Mouse (Mus musculus) layer of hippocampus, adult 9-10 months (tissue): ENCODE measurements around the gene Trim27.

ENCODE experiments used
- DNase-seq: peaks from one replicate; pipeline ENCODE4 v3.0.0; 2022; ENCODE audit warnings: low spot score

Gene Trim27

GRCm38 (mm10) chr13:21179367-21179723, at the start of gene Trim27:
Trim27 (plus strand) TSS chr13:21179445.
- DNase-seq: no peak

- no peak for DNase-seq
Observed at GRCm38 (mm10) chr13:21142421-21142820, 36.8 kb upstream of the Trim27 start.

- DNase-seq: no peak
Observed at GRCm38 (mm10) chr13:21145767-21146166, 33.5 kb upstream of the Trim27 start, which contains the start of gene Olfr1368. Olfr1368 (minus strand) TSS chr13:21145867.

DNA sequence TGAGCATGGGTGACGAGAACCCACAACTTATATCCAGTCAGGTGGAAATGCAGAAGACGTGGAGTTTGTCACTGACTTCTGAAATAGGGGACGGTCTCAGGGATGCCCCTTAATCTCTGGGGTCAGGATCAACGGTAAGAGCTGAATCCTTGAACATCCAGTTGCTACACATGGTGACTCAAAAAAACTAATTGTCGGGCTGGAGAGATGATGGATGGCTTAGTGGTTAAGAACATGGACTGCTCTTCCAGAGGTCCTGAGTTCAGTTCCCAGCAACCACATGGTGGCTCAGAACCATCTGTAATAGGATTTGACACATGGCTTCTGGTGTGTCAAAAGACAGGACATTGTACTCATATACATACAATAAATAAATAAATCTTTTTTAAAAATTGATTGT, 23.4 kb upstream of the Trim27 start:
- no peak for DNase-seq

GRCm38 (mm10) chr13:21158071-21158470, 21.2 kb upstream of the Trim27 start:
- DNase-seq: no peak

- DNase-seq: no peak
Observed at GRCm38 (mm10) chr13:21158785-21159474, 20.3 kb upstream of the Trim27 start.

DNA sequence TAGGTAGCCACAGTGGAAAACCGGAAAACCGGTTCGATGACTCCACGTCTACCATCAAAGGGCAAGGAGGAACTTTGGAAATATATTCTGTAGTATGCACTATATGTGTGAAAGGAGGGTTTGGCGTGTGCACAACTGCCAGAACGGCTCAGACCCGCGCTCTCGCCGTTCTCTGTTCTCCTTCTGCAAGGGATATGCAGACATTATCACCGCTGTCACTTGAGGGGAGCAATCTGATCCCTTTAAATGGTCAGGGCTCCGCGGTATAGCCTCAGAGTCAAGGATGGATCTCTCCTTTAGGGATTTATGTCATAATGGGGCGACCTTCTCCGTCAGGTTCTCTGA, 19.8 kb upstream of the Trim27 start:
- DNase-seq: no peak

GRCm38 (mm10) chr13:21160041-21160511, 19.2 kb upstream of the Trim27 start:
- no peak for DNase-seq

DNA sequence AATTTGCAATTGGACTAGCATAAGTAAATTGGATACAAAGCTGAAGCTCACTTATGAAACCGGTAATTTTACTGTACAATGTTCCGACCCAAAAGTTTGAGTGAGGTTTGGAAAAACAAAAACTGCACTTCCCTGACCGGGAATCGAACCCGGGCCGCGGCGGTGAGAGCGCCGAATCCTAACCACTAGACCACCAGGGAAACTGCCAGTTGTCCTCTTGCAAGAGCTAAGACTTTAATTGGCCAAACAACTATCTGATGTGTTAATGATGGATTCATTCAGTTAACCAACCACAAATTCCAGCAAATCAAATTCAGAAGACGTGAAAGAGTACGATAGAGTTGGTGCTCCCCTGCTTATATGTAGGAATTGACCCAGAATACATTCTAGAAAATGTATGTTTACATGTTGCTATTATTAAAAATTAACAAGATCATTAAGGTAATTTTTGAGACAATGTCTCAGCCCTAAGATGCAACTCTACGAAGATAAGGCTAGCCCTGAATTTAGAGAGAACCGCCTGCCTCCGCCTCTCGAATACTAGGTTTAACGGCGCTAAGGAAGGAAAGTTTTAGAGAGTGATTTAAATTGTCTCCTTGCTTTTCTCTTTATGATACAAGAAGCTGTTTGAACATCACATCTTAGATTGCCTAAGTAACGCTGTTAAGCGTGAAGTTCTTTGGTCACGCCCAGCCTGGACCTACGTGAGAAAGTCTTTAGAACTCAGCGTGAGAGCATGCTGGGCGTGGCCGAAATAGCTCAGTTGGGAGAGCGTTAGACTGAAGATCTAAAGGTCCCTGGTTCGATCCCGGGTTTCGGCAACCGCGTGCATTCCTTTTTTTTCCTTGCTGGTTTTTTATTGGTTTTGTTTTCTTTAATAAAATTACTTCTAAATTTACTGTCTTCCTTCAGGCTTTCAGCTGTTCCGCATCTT, 18.3 kb upstream of the Trim27 start:
- peak; percentile 97 for DNase-seq

DNA sequence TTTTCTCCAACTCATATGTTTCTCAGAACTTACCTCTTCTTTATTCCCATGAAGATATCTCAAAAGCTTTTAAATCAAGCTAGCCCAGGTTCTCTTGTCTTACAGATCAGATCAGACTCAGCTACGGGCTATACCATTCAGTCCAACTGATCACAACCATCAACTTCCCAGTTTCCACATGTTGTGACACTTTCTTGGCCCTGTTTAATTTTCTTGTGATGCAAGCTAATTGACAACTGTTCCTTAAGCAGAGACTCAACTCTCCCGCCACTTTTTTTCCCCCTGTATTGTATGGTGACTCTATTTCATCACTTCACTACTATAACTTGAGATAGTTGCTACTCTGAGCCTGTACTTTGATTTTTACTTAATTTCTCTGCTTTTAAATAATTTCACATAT, 17.7 kb upstream of the Trim27 start:
- DNase-seq: no peak

GRCm38 (mm10) chr13:21162591-21162990, 16.7 kb upstream of the Trim27 start:
- DNase-seq: no peak

DNA sequence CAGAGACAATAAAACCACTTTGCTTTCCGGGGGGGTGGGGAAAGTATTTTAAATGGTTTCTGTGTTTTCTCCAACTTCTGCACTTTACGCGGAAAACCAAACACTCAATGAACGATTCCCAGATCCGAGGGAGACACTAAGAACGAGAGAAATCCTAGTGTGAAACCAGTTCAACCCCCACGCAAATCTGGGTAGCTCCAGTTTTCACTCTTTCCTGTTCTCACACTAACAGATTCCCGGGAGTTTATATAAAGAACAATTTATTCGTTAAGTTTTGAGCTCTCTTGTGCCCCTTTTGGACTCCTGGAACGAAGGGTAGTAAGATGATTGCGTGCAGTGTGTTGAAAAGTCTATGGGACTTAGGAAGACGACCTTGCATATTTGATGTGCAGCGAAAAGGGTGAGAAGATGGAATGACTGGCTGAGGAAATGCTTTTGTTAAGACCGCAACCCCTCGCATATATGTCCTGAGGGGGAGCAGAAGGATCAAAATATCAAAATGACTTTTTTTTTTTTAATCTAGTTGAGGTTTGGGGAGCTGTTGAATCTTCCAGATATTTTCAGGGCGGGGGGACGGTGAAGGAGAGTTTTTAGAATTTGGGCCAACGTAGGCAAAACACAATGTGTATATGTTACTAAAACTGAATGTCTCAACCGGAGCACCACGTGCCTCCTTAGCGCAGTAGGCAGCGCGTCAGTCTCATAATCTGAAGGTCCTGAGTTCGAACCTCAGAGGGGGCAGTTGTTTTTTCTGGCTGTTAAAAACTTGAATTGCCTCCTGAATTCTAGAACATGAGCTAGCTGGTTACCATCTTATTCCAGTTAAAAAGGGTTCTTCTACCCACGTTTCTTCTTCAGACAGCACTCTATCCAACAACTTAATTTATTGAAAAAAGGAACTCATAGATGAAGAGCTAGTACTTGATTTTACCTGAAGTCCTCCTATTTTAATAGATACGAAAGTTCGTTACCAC, 12.0 kb upstream of the Trim27 start:
- no peak for DNase-seq

DNA sequence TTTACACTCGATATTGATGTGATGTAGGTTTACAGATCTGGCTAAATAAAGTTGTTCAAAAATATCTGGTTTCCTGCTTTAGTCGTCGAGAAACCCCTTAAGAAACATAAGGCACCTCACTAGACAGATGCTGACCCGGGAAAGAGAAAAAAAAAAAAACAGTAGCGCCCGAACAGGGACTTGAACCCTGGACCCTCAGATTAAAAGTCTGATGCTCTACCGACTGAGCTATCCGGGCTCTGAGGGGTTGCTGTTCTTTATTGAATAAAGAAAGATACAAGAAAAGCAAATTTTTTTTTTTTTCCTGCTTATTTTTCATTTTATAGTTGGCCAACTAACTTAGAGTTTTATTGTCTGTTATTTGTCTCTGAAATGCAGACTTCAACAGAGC, 11.3 kb upstream of the Trim27 start:
- DNase-seq: no peak

DNA sequence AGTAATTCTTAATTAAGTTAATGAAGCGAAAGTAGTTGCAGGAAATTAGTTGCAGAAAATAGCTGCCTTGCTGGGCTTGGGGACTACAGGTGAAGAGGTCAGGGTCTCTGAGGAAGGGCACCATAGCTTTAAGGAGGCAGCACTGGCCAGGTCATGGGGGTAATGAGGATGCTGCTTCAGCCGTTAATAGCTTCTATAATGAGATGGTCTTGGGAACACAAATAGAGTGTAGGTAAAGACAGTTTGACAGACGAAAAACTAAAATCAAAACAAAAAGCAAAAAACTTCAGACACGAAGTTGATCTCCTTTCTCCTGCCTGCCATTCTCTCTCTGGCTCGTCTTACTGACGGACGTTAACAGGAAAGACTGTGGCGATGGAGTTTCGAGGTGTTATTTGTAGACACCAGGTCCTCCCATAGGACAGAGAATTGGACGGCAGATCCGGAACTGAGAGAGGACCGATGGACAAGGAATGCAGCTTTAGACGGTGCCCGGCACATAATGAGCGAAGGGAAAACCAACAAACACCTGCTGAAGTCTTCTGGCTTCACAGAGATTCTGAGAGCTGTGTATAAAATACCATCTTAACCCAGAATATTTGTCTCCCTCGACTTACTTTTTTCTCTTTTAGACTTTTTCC, 10.8 kb upstream of the Trim27 start:
- DNase-seq: no peak

GRCm38 (mm10) chr13:21169121-21169656, 10.1 kb upstream of the Trim27 start:
- no peak for DNase-seq

- DNase-seq: no peak
Observed at GRCm38 (mm10) chr13:21169657-21170430, 9.4 kb upstream of the Trim27 start.

DNA sequence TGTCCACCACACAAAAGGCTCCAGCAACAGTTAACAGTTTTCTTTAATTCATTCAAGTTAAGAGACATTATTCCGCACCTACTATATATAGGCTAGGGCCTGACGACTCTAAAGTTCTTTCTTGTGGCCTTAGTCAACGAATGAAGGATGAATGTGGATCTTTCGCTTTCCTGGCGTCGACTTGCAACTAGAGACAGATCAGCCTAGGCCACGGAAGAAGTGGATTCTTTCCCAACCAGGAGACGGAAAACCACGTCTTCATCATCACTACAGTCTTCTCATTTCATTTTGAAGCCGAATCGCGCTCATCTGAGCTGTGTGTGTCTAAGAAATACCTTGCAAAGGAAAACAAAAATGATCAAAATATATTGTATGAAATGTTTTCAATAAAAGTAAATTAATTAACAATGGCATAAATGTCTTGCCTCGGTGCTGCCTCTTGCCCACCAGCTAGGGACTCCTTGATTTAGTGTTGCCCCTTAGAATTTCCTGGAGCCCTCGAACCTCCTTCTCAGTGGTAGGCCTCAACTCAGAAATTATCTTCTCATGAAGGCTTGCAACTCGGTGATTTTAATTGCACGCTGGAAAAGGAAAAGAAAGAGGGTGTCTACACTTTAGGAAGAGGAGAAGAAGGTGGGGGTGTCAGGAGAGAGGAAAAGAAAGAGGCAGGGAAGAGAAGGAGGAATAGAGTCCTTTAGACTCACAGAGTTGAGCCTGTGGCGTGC, 8.7 kb upstream of the Trim27 start:
- DNase-seq: no peak

DNA sequence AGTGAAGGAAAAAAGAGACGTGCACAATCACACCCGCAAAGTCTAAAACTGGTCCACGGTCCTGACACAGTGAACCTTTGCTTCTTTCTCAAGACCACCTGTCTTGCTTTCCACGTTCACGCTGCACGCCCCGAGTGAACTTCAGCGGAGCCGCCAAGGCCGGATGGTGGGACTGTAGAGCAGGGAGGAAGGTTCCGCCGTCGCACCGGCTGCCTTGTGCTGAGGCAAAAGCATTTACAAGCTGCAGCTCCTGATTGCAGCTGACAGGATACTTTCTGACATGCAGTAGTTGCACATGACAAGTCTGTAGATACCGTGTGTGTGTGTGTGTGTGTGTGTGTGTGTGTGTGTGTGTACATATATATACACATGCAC, 8.1 kb upstream of the Trim27 start:
- no peak for DNase-seq

DNA sequence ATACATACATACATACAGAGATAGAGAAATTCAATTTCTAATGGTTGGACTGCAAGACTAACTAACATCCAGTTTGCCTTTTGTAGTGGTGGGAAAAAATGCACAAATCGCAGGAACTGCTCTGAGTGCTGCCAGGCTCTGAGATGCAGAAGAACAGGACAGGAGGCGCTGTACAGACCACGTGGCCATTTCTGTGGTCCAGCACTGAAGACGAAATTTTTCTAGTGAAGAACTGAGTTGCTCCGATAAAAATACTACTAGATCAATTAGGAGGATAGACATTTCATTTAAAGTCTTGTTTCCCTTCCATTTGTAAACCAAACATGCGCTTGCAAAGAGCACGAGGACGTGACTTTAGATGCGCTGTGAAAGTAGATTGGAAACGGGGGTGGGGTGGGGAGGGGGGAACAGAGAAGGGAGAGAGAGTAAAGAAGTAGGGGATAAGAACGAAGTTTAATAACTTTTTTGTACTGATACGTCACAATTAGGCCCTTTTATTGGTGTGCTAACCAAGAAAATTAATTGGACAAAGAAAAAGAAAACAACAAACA, 7.6 kb upstream of the Trim27 start:
- no peak for DNase-seq
